Mouse (Mus musculus): ENCODE measurements around the gene Tctex1d4. TPM values are rescaled to one million over a fixed set of nuclear protein-coding genes. Genes with fewer than 3 reads are reported as not detected.
A peak's percentile ranks its signal among the peaks of the same experiment; 100 is the strongest.

Gene Tctex1d4
- polyA plus RNA-seq, 2 experiments: not detected

DNA sequence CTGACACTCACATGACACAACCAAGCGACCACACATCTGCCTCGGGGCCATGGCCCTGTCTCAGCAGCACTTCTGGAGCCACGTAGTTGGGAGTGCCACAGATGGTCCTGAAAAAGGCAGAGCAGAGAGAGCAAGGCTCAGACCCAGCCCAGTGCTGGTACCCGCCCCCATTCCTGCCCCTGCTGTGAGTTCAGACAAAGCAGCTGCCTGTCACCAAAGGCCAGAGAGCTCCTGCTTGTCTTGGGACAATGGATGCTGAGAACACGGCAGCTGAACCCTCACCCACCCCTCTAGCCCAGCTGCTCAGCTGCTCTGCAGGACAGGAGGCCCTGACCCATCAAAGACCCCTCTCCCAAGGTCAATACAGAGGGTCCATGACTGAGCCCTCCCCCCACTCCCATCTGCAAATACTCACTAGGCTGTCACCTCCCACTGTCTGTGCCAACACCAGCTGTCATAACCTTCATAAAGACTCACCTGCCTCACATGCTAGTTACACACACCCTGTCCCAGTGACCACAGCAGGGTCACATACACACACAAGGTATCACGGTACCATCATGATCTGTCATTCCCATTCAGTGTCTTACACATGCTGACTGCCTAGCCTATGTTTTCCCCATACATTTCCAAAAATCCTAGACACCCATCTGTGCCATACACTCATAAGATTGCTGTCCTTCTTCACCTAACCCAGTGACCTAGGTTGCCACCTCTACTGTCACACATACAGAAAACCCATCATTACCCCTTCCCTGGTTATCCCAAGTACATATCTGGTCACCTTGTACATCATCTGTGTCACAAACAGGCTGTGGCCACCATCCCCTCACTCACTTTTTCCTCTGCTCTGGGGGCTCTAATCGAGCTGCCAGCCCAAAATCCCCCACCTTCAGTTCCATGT lies 5.5 kb downstream of the Tctex1d4 start:
- ATAC-seq (ENCODE audit: insufficient read depth): no peak
- WGBS (ENCODE audit: insufficient replicate concordance): 47% methylated on average over 7 of the region's 7 CpGs
- no peak for DNase-seq (ENCODE audit: low read depth in 3 of 3, low spot score in 3 of 3)
- TF ChIP-seq CTCF (IDR thresholded peaks at IDR 0.05; ENCODE audit: low read depth) (no peak), EP300 (IDR thresholded peaks at IDR 0.05; ENCODE audit: low read depth) (no peak)
- Histone ChIP-seq H3K27me3 (ENCODE audit: control insufficient read depth, insufficient read depth, low read length) (peaks cover 13% of the 10 kb centered on the region), H3K36me3 (replicated peaks; ENCODE audit: control insufficient read depth, insufficient read depth, low read depth) (no peaks in the 10 kb centered on the region), H3K4me3 (ENCODE audit: insufficient read depth in 1 of 2, low read depth in 2 of 2, low read length in 2 of 2) (no peak overlapping the region; a peak in 1 of 4 replicates), H3K9ac (replicated peaks) (no peak overlapping the region), H3K4me1 (replicated peaks; ENCODE audit: control insufficient read depth in 2 of 2, insufficient read depth in 2 of 2, low read length in 1 of 2) (peaks cover 5 to 24% of the 10 kb centered on the region in 2 experiments), H3K9me3 (ENCODE audit: control insufficient read depth, low read length) (no peaks in the 10 kb centered on the region), H3K27ac (no peak overlapping the region), H3K4me2 (ENCODE audit: low read depth) (peak overlapping the region; percentile 76)

DNA sequence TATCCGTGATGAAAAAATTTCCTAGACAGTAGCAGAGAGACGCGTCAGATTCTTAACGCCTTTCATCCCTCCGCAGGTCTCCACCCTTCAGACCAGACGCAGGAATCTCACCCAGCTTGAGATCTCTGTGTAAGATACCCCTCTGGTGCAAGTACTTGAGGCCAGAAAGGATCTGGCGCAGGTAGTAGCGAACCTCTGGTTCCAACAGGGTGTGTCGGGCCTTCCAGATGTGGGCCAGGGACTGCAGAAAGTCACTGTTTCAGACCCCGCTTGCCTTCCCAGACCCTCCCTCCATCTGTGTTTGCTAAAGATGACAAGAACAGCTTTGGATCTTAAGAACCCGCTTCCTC lies 6.2 kb downstream of the Tctex1d4 start:
- TF ChIP-seq CTCF (IDR thresholded peaks at IDR 0.05; ENCODE audit: low read depth): no peak
- TF ChIP-seq EP300 (IDR thresholded peaks at IDR 0.05; ENCODE audit: low read depth): no peak
- DNase-seq (ENCODE audit: low read depth in 3 of 3, low spot score in 3 of 3): no peak
- peak overlapping the region; percentile 76 for H3K4me2 ChIP-seq (ENCODE audit: low read depth)
- no peak overlapping the region for H3K27ac ChIP-seq
- peak overlapping the region; percentile 69 to 77; a peak in 3 of 4 replicates for H3K4me3 ChIP-seq (ENCODE audit: insufficient read depth in 1 of 2, low read depth in 2 of 2, low read length in 2 of 2)
- H3K9ac ChIP-seq (replicated peaks): no peak overlapping the region
- no peaks in the 10 kb centered on the region for H3K9me3 ChIP-seq (ENCODE audit: control insufficient read depth, low read length)
- H3K36me3 ChIP-seq (replicated peaks; ENCODE audit: control insufficient read depth, insufficient read depth, low read depth): no peaks in the 10 kb centered on the region
- 17% methylated on average over 11 of the region's 11 CpGs for WGBS (ENCODE audit: insufficient replicate concordance)
- peaks cover 13% of the 10 kb centered on the region for H3K27me3 ChIP-seq (ENCODE audit: control insufficient read depth, insufficient read depth, low read length)
- H3K4me1 ChIP-seq (replicated peaks; ENCODE audit: control insufficient read depth in 2 of 2, insufficient read depth in 2 of 2, low read length in 1 of 2): peaks cover 5 to 22% of the 10 kb centered on the region in 2 experiments
- ATAC-seq (ENCODE audit: insufficient read depth): no peak

DNA sequence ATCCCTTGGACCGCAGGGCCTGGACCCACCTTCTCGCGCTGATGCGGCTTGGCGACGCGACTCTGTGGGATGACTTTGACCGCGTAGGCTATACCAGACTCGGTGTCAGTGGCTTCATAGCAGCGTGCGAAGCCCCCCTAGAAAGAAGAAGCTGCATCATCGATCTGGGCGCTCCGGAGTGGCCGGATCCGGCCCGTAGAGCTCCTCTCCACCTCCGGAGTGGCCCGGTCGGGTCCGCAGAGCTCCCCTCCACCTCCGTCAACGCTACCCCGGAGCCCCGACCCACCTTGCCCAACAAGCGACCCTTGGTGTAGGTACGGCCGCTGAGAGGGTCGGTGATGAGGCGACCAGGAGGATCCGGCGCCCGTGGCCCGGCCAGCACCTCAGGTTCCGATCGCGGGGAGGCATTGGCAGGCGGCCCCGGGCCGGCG lies 6.8 kb downstream of the Tctex1d4 start:
- Histone ChIP-seq H3K4me3 (ENCODE audit: insufficient read depth in 1 of 2, low read depth in 2 of 2, low read length in 2 of 2) (peak overlapping the region; percentile 69 to 77), H3K4me2 (ENCODE audit: low read depth) (peak overlapping the region; percentile 76), H3K27me3 (ENCODE audit: control insufficient read depth, insufficient read depth, low read length) (peaks cover 13% of the 10 kb centered on the region), H3K27ac (no peak overlapping the region), H3K9ac (replicated peaks) (peak overlapping the region; percentile 55), H3K9me3 (ENCODE audit: control insufficient read depth, low read length) (no peaks in the 10 kb centered on the region), H3K4me1 (replicated peaks; ENCODE audit: control insufficient read depth in 2 of 2, insufficient read depth in 2 of 2, low read length in 1 of 2) (peaks cover 5 to 22% of the 10 kb centered on the region in 2 experiments), H3K36me3 (replicated peaks; ENCODE audit: control insufficient read depth, insufficient read depth, low read depth) (no peaks in the 10 kb centered on the region)
- no peak for TF ChIP-seq CTCF (IDR thresholded peaks at IDR 0.05; ENCODE audit: low read depth)
- TF ChIP-seq EP300 (IDR thresholded peaks at IDR 0.05; ENCODE audit: low read depth): no peak
- WGBS (ENCODE audit: insufficient replicate concordance): under 1% methylated on average over 42 of the region's 42 CpGs
- DNase-seq (ENCODE audit: low read depth in 3 of 3, low spot score in 3 of 3): no peak
- no peak; the same call in 1 of the 2 replicates for ATAC-seq (ENCODE audit: insufficient read depth)

DNA sequence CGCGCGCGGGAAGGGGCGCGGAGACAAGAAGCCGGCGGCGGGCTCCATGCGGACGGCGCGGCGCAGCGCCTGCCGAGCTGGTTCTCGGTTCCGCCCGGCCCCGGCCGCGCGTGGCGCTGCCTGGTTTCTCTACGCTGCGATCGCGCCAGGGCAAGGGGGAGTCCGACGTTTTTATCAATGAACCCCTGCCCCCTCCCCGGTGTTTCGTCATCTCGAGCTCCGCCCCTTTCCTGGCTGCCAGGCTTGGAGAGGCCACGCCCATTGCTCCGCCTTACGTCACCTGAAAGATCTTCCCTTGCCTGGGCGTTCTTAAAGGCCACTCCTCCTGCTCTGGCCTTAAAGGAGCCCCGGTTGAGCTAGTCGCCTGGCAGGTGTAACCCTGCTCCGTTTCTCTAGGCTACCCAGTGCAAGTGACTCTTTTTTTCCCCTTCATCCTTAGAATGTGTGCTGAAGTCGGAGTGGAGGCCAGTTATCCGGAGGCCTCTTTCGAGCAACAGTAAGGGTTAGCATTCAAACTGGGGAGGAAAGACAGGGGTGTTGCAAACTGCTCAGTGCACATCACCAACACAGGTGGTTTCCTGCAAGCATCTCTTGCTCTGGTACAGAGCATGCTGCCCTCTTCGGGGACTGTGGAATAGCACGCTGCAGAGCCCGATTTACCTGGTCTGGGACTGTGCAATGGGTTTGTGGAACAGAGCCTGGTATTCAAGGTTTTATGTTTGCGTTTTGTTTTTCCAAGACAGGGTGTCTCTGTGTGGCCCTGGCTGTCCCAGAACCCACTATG lies 7.4 kb downstream of the Tctex1d4 start, which contains the start of gene Plk3:
Plk3 (minus strand) TSS at position 147 of the 784 bp plus-strand sequence.
- Histone ChIP-seq H3K27me3 (ENCODE audit: control insufficient read depth, insufficient read depth, low read length) (peaks cover 13% of the 10 kb centered on the region), H3K4me3 (ENCODE audit: insufficient read depth in 1 of 2, low read depth in 2 of 2, low read length in 2 of 2) (peak within 1 kb of the TSS; percentile 69 to 77), H3K27ac (no peak within 1 kb of the TSS; the same call in 1 of the 2 replicates), H3K9me3 (ENCODE audit: control insufficient read depth, low read length) (no peaks in the 10 kb centered on the region), H3K9ac (replicated peaks) (peak within 1 kb of the TSS; percentile 55), H3K4me2 (ENCODE audit: low read depth) (peak within 1 kb of the TSS; percentile 76), H3K36me3 (replicated peaks; ENCODE audit: control insufficient read depth, insufficient read depth, low read depth) (no peaks in the 10 kb centered on the region), H3K4me1 (replicated peaks; ENCODE audit: control insufficient read depth in 2 of 2, insufficient read depth in 2 of 2, low read length in 1 of 2) (peaks cover 5 to 22% of the 10 kb centered on the region in 2 experiments)
- ATAC-seq (ENCODE audit: insufficient read depth) (peak; percentile 82), DNase-seq (ENCODE audit: low read depth in 3 of 3, low spot score in 3 of 3) (peak; percentile 89 to 94 (median 91))
- WGBS (ENCODE audit: insufficient replicate concordance): 3% methylated on average over 48 of the region's 48 CpGs
- TF ChIP-seq CTCF (IDR thresholded peaks at IDR 0.05; ENCODE audit: low read depth): no peak
- TF ChIP-seq EP300 (IDR thresholded peaks at IDR 0.05; ENCODE audit: low read depth): no peak

Data from liver, embryonic 14.5 days (tissue).